Mouse (Mus musculus) midbrain, embryonic 13.5 days (tissue): Measurements from ENCODE around the gene Kmo. TPM values are rescaled to one million over a fixed set of nuclear protein-coding genes. Genes with fewer than 3 reads are reported as not detected.

ENCODE experiments used
- ATAC-seq: fragments of 200-750 bp; cut with Nextera tagmentation; 2 replicates; pipeline ENCODE4 v1.8.0; 2017; ENCODE audit warnings: mild to moderate bottlenecking, moderate TSS enrichment, moderate library complexity
- H3K27ac ChIP-seq: fragments of 300-500 bp; sonication (generic); 2 replicates; pipeline ENCODE4 v1.5.1; 2015; ENCODE audit warnings: inconsistent platforms, mild to moderate bottlenecking, moderate library complexity
- H3K27me3 ChIP-seq: fragments of 300-500 bp; sonication (generic); 2 replicates; pipeline ENCODE4 v1.6.1; 2015; ENCODE audit warnings: mild to moderate bottlenecking, inconsistent platforms
- H3K36me3 ChIP-seq: fragments of 300-500 bp; sonication (generic); 2 replicates; pipeline ENCODE4 v1.6.1; 2015; ENCODE audit warnings: mild to moderate bottlenecking, inconsistent platforms
- H3K4me1 ChIP-seq: fragments of 300-500 bp; sonication (generic); replicated peaks from 2 replicates; pipeline ENCODE4 v1.6.1; 2015; ENCODE audit warnings: inconsistent platforms
- H3K4me2 ChIP-seq: fragments of 300-500 bp; sonication (generic); replicated peaks from 2 replicates; pipeline ENCODE4 v1.6.1; 2015; ENCODE audit warnings: moderate library complexity, mild to moderate bottlenecking, inconsistent platforms
- H3K4me3 ChIP-seq: fragments of 300-500 bp; sonication (generic); replicated peaks from 2 replicates; pipeline ENCODE4 v1.5.1; 2015; ENCODE audit warnings: mild to moderate bottlenecking, inconsistent platforms
- H3K9ac ChIP-seq: fragments of 300-500 bp; sonication (generic); replicated peaks from 2 replicates; pipeline ENCODE4 v1.6.1; 2015; ENCODE audit warnings: mild to moderate bottlenecking, inconsistent platforms
- H3K9me3 ChIP-seq: fragments of 300-500 bp; sonication (generic); 2 replicates; pipeline ENCODE4 v1.6.1; 2016; ENCODE audit warnings: mild to moderate bottlenecking, inconsistent platforms
- WGBS: fragments of 180-500 bp; shearing (Covaris S2); methylation state at CpG from one replicate; pipeline ENCODE4 v1.1.7; 2015; 5-methylcytosine and 5-hydroxymethylcytosine counted together
- polyA plus RNA-seq: library from polyadenylated mRNA; unstranded; fragments of >200 nt; fragmentation: Nextera tagmentation; extraction: Ambion mirVana; gene quantifications from 2 replicates; pipeline ENCODE4 v1.2.1, GENCODE M21; 2015

The Kmo gene
- polyA plus RNA-seq, 1 experiment from 2014 or later, result 0.09 TPM

DNA sequence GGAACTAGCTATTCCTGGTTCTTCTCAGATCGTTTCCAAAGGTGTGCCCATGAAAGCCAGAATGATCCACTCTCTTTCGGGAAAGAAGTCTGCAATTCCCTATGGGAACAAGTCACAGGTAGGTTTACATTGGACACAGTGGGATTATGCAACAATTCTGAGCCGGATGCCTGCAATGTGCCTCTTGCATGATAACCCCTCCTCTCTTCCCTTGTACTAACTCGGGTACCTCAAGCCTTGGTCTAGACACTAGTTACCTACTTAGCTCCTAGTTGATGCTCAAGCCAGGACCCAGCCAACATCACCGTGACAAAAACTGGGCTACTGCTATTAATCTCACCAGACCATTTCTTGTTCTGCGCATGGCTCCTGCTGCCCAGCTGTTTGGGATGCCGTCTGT lies 18.9 kb downstream of the Kmo start:
- Histone ChIP-seq H3K9me3 (no peaks in the 10 kb centered on the region), H3K4me2 (no peak overlapping the region), H3K36me3 (no peaks in the 10 kb centered on the region), H3K4me1 (0 out of 2 replicates have a peak, but pooled peaks cover 3% of the 10 kb centered on the region), H3K9ac (no peak overlapping the region), H3K27me3 (no peaks in the 10 kb centered on the region), H3K27ac (no peak overlapping the region), H3K4me3 (no peak overlapping the region)
- 87% methylated on average over 7 of the region's 7 CpGs for WGBS
- no peak for ATAC-seq

DNA sequence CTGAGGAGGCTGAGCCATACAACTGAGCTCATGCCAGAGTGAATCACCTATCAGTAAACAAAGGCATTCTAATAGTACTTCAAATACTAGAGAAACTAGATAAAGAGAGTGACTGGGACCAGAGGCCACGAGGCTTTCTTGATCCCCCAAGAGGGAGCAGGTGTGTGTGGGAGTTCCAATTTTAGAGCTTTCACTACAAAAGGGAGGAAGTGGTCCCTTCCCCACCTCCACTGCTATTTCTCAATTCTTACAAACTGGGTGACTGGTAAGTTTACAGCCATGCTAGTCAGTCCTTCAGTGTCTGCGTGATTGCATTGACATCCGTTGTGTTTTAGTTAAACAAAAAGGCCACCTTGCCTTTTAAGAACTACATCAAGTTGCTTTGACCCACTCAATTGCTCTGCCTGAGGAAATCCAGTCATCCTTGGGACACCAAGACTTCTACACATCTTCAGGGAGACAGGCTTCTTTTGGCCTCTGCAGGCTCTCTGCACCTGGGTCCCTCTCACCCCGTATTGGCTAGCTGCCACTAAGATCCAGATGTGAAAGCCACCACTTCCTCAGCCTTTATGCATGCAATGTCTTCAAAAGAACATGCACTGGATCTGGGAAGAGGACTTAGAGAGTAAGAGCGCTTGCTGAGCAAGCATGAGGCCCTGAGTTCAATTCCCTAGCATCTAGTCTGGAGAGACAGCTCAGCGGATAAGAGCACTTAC lies 20.4 kb downstream of the Kmo start:
- no peaks in the 10 kb centered on the region for H3K36me3 ChIP-seq
- 0 out of 2 replicates have a peak, but pooled peaks cover 3% of the 10 kb centered on the region for H3K4me1 ChIP-seq
- H3K9me3 ChIP-seq, result no peaks in the 10 kb centered on the region
- WGBS, result 84% methylated on average over 6 of the region's 6 CpGs
- H3K27me3 ChIP-seq, result no peaks in the 10 kb centered on the region
- H3K4me3 ChIP-seq, result no peak overlapping the region
- ATAC-seq, result no peak
- H3K9ac ChIP-seq, result no peak overlapping the region
- no peak overlapping the region for H3K4me2 ChIP-seq
- H3K27ac ChIP-seq, result no peak overlapping the region

DNA sequence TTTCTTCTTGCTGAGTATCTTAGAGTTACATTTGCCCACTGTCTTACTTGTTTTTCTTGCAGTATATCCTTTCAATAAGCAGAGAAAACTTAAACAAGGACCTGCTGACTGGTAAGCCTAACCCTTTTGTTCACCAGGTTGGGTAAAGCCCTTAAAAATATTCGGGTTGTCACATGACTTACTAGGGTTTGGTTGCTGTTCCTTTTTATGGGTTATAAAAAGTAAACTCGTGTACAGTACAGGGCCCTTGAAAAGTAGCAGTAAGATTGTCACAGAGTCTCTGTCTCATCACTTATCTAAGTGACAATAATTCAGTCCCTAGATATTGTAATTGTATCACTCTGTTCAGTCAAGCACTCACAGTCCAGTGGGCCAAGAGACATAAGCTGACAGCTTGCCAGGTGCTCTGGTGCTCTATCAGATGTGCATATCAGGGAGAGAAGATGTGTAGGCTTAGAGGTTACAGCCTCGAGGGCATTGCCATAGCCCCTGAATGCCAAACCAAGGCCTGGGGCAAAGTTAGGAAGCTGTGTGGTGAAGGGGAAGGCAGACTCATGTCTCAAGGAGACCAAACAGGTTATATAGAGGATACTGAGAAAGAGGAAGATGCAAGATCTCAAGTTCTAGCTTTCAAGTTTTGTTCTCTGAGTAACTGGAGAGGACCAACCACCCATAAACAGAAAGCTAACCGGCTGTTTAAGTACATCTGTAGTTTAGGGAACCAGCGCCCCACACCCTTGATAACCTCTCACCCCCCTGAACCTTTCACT lies 23.5 kb downstream of the Kmo start:
- H3K4me1 ChIP-seq, result 0 out of 2 replicates have a peak, but pooled peaks cover 3% of the 10 kb centered on the region
- H3K9me3 ChIP-seq, result no peaks in the 10 kb centered on the region
- ATAC-seq, result no peak
- H3K9ac ChIP-seq, result no peak overlapping the region
- no peak overlapping the region for H3K27ac ChIP-seq
- no peak overlapping the region for H3K4me3 ChIP-seq
- H3K4me2 ChIP-seq, result no peak overlapping the region
- WGBS, result 80% methylated on average over 5 of the region's 5 CpGs
- H3K27me3 ChIP-seq, result no peaks in the 10 kb centered on the region
- H3K36me3 ChIP-seq, result no peaks in the 10 kb centered on the region

DNA sequence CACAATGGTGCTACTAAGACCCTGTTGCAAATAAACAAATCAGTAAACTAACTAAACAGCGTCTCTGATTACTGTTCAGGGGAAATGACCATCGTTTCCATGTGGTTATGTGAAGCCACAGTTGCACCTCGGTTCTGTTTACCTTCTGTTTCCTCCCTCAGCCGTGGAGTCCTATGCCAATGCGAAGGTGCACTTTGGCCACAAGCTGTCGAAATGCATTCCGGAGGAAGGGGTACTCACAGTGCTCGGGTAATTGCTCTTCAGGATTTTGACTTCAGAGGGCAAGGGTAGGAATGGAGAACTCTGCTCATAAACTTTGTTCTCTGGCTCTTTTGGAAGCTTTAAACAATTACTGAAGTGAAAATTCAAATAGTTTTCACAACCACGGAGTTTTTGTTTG lies 26.8 kb downstream of the Kmo start:
- Histone ChIP-seq H3K4me3 (no peak overlapping the region), H3K27me3 (no peaks in the 10 kb centered on the region), H3K4me2 (no peak overlapping the region), H3K36me3 (no peaks in the 10 kb centered on the region), H3K9me3 (no peaks in the 10 kb centered on the region), H3K27ac (no peak overlapping the region), H3K4me1 (0 out of 2 replicates have a peak, but pooled peaks cover under 1% of the 10 kb centered on the region), H3K9ac (no peak overlapping the region)
- no peak for ATAC-seq
- WGBS, result 85% methylated on average over 9 of the region's 9 CpGs

DNA sequence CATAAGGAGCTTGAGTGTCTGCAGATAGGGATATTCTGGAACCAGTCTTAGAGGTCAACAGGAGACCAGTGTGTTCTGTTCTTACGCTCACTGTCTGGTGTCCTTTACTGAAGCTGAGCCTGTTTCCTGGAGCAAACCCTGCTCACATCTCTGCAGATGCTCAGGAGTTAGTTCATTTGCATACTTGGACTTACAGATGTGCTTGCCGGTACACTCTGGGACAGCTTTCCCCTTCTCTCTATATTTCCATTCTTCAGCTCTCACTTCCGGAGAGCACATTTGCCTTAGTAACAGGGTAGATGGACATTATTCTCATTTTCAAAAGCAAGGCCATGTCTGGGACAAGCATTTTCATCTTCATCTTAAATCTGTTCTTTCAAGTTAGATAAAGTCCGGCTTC lies 28.4 kb downstream of the Kmo start:
- H3K27me3 ChIP-seq, result no peaks in the 10 kb centered on the region
- H3K27ac ChIP-seq, result no peak overlapping the region
- no peaks in the 10 kb centered on the region for H3K36me3 ChIP-seq
- H3K4me2 ChIP-seq, result no peak overlapping the region
- no peak for ATAC-seq
- no peak overlapping the region for H3K4me3 ChIP-seq
- H3K9ac ChIP-seq, result no peak overlapping the region
- WGBS, result 91% methylated on average over 4 of the region's 4 CpGs
- no peaks in the 10 kb centered on the region for H3K9me3 ChIP-seq
- H3K4me1 ChIP-seq, result no peaks in the 10 kb centered on the region

DNA sequence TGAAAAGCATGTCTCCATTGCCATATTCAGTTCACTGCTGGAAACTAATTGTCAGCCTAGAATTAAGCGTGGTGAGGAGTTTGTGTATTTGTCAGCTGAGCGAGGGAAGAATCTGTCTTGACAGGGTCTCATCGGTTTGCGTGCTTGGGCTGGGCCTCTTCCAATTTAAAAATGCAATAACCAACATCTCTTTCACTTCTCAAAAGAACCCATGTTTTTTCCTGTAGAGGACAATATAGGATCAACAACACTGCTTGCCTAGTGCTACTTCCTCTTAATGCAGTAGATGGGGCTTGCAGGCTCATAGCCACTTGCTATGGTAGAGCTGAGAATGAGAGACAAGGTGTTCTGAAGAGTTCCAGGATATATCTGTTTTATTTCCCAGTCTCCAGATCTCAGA lies 39.7 kb downstream of the Kmo start:
- Histone ChIP-seq H3K4me1 (no peaks in the 10 kb centered on the region), H3K36me3 (peaks cover 7% of the 10 kb centered on the region; the same call in 1 of the 2 replicates), H3K4me2 (no peak overlapping the region), H3K4me3 (no peak overlapping the region), H3K9me3 (no peaks in the 10 kb centered on the region), H3K9ac (no peak overlapping the region), H3K27me3 (no peaks in the 10 kb centered on the region), H3K27ac (no peak overlapping the region)
- no peak for ATAC-seq
- WGBS, result 95% methylated on average over 4 of the region's 4 CpGs

GRCm38 (mm10) chr1:175668666-175669405 lies 48.7 kb downstream of the Kmo start:
- Histone ChIP-seq H3K4me3 (no peak overlapping the region), H3K27me3 (no peaks in the 10 kb centered on the region), H3K4me2 (no peak overlapping the region), H3K36me3 (no peaks in the 10 kb centered on the region), H3K9me3 (no peaks in the 10 kb centered on the region), H3K4me1 (no peaks in the 10 kb centered on the region), H3K27ac (no peak overlapping the region), H3K9ac (no peak overlapping the region)
- WGBS, result 83% methylated on average over 5 of the region's 5 CpGs
- ATAC-seq, result peak; percentile 76

DNA sequence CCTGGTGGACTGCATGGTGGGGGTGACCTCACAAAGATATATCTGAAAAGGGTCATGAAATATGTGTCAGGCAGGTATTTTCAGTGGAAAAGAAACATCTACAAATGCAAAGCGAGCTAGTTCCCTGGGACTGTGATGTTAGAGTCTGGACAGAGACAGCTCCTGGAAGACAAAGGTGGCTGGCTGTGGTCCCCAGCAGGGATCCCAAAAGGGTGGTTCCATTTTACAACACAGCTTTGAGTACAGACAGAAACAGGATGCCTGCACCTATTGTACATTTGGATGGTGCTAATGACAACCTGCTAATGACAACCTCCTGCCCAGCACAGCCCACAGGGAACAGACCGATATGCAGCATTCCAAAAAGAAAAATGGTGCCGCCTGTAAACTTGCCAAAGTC lies 49.3 kb downstream of the Kmo start:
- Histone ChIP-seq H3K9me3 (no peaks in the 10 kb centered on the region), H3K4me2 (no peak overlapping the region), H3K27ac (no peak overlapping the region), H3K4me1 (no peaks in the 10 kb centered on the region), H3K4me3 (no peak overlapping the region), H3K9ac (no peak overlapping the region), H3K36me3 (no peaks in the 10 kb centered on the region), H3K27me3 (no peaks in the 10 kb centered on the region)
- ATAC-seq, result peak; percentile 16; the same call in 1 of the 2 replicates
- WGBS, result 93% methylated on average over 3 of the region's 3 CpGs

DNA sequence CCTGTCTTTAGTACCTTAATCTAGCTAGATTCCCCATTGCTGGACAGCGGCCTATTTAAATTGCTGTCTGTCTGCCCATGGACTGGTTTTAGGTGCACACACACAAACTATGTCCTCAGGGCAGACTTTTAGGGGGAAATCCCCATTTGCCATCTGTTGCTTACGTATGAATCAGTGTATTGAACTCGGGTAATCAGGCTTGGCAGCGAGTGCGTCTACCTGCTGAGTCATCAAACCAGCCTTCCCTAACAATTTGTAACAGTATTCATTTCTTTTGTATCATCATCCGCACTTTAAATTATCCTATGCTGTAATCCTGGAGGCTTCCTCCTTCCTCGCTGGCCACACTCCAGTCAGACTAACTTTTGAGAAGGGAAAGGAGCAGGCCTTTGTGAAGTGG lies 49.9 kb downstream of the Kmo start:
- H3K36me3 ChIP-seq, result no peaks in the 10 kb centered on the region
- H3K27me3 ChIP-seq, result no peaks in the 10 kb centered on the region
- H3K4me2 ChIP-seq, result no peak overlapping the region
- no peaks in the 10 kb centered on the region for H3K9me3 ChIP-seq
- no peak overlapping the region for H3K9ac ChIP-seq
- H3K4me3 ChIP-seq, result no peak overlapping the region
- H3K27ac ChIP-seq, result no peak overlapping the region
- ATAC-seq, result no peak
- WGBS, result 69% methylated on average over 7 of the region's 7 CpGs
- no peaks in the 10 kb centered on the region for H3K4me1 ChIP-seq

DNA sequence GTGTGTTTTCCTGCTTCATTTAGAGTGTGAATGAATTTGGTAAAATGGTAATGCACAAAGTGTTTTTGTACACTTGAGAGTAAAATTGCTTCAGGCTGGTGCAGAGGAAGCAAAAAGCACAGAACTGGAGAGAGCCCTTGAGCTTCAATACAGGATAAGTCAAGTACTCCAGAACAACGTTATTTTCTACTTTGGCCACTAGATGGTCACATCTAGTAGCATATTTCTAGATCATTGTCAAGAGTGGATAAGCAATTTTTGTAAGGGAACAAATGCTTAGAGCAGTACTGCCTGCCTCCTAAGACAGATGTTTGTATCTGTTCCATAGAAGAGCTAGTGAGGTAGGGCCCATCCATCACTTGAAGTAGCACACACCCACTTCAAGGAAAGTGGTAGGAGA lies 51.4 kb downstream of the Kmo start:
- no peaks in the 10 kb centered on the region for H3K36me3 ChIP-seq

DNA sequence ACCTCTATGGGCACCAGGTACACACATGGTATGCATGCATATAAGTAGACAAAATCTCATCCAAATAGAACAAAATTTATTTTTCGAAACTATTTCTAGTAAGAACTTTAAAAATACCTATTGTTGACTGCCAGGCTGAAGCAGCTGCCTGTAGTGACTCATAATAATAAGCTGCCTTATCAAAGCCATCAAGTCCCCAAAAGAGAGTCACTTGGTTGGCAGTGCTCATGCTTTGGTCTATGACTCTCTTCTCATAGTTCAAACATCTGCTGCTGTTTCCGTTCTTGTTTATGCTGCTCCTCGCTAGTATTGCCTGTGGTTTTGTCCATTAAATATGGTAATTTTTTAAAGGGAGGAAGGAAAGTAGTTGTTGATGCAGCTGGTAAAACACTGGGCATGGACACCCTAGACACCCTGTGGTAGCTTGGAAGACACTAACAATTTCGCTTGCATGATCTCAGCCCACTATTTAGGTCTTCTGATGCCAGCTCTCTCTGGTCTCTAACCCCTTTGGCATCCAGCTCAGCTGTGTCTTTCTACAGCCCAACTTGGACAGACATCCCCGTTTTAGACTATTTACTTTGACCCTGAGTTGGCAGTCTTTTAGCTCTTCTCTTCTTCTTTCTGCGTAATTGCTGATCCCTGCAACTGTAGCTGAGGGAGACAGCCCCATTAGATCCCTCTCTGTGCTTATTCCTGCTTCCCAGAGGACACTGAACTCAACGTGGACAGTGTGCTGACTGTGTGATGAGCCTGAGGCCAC lies 53.6 kb downstream of the Kmo start:
- H3K36me3 ChIP-seq, result no peaks in the 10 kb centered on the region
- H3K27me3 ChIP-seq, result no peaks in the 10 kb centered on the region
- WGBS, result 87% methylated on average over 7 of the region's 7 CpGs
- no peak overlapping the region for H3K27ac ChIP-seq
- no peak overlapping the region for H3K4me3 ChIP-seq
- H3K9ac ChIP-seq, result no peak overlapping the region
- ATAC-seq, result no peak
- H3K4me2 ChIP-seq, result no peak overlapping the region
- H3K9me3 ChIP-seq, result no peaks in the 10 kb centered on the region
- no peaks in the 10 kb centered on the region for H3K4me1 ChIP-seq

More for the DNA sequence above, 51.4 kb downstream of the Kmo start:
- Histone ChIP-seq H3K9me3 (no peaks in the 10 kb centered on the region), H3K27me3 (no peaks in the 10 kb centered on the region), H3K9ac (no peak overlapping the region), H3K4me1 (no peaks in the 10 kb centered on the region), H3K4me2 (no peak overlapping the region), H3K27ac (no peak overlapping the region), H3K4me3 (no peak overlapping the region)
- no peak for ATAC-seq
- 54% methylated on average over 1 of the region's 1 CpGs for WGBS
